Mouse (Mus musculus) testis, adult 2 months (tissue): Measurements from ENCODE around the gene Pcx.

Source experiments
- CTCF ChIP-seq: fragments of 200-500 bp; IDR thresholded peaks from 2 replicates; pipeline ENCODE4 v1.5.1; 2012; ENCODE audit warnings: low read depth, mild to moderate bottlenecking, inconsistent platforms, low read length, moderate library complexity; ENCODE audit not compliant: control insufficient read depth, insufficient read depth, insufficient replicate concordance
- POLR2A ChIP-seq: fragments of 200-500 bp; IDR thresholded peaks from 2 replicates; pipeline ENCODE4 v1.6.1; 2012; ENCODE audit warnings: low read depth, mild to moderate bottlenecking, inconsistent platforms, low read length, moderate library complexity; ENCODE audit not compliant: control insufficient read depth

DNA sequence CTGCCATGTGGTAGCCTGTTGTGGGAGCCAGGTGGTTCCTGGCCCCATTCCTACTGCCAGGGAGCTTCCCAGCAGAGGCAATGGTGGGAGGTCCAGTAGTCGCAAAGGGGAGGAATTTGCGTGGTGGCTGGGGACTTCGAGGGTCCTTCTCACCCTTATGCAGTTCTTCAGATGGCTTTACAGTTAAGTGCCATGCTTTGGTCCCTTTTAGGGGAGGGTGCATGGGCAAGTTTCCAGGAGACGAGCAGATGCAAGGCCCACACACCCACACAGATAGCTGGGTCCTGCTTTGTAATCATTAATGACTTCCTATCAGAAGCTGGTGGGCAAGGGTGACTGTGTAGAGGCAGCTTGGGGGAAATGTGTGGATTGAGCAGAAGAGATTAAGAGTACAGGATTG, 106.3 kb downstream of the Pcx start:
- TF ChIP-seq POLR2A = no peak
- no peak for TF ChIP-seq CTCF
